Mouse (Mus musculus) heart, postnatal 0 days (tissue): Measurements from ENCODE around the gene Nsun4. TPM values are rescaled to one million over a fixed set of nuclear protein-coding genes. Genes with fewer than 3 reads are reported as not detected.

Source experiments
- ATAC-seq: fragments of 200-750 bp; cut with Nextera tagmentation; 2 replicates; pipeline ENCODE4 v1.8.0; 2017; ENCODE audit warnings: low read depth, moderate number of reproducible peaks, moderate library complexity; ENCODE audit not compliant: insufficient read depth
- DNase-seq: peaks from one replicate; pipeline ENCODE4 v3.0.0-alpha.2; 2016; ENCODE audit warnings: low spot score
- H3K27ac ChIP-seq: fragments of 300-500 bp; sonication (generic); 2 replicates; pipeline ENCODE4 v1.5.1; 2014; ENCODE audit warnings: low read depth, mild to moderate bottlenecking
- H3K27me3 ChIP-seq: fragments of 300-500 bp; sonication (generic); 2 replicates; pipeline ENCODE4 v1.6.1; 2014; ENCODE audit warnings: low read length, mixed read lengths; ENCODE audit not compliant: control insufficient read depth, insufficient read depth
- H3K36me3 ChIP-seq: fragments of 300-500 bp; sonication (generic); replicated peaks from 2 replicates; pipeline ENCODE4 v1.6.1; 2014; ENCODE audit warnings: low read length, mixed read lengths; ENCODE audit not compliant: control insufficient read depth, insufficient read depth
- H3K4me1 ChIP-seq: fragments of 300-500 bp; sonication (generic); 2 replicates; pipeline ENCODE4 v1.6.1; 2014; ENCODE audit warnings: antibody characterized with exemption; ENCODE audit not compliant: control insufficient read depth, insufficient read depth
- H3K4me2 ChIP-seq: fragments of 300-500 bp; sonication (generic); 2 replicates; pipeline ENCODE4 v1.6.1; 2014; ENCODE audit warnings: low read depth, mild to moderate bottlenecking, low read length, moderate library complexity
- H3K4me3 ChIP-seq: fragments of 300-500 bp; sonication (generic); 2 replicates; pipeline ENCODE4 v1.5.1; 2014; ENCODE audit warnings: low read depth, low read length
- H3K9ac ChIP-seq: fragments of 300-500 bp; sonication (generic); replicated peaks from 2 replicates; pipeline ENCODE4 v1.6.1; 2014; ENCODE audit warnings: low read depth, low read length, mixed read lengths
- H3K9me3 ChIP-seq: fragments of 300-500 bp; sonication (generic); replicated peaks from 2 replicates; pipeline ENCODE4 v1.6.1; 2016; ENCODE audit warnings: low read length; ENCODE audit not compliant: control insufficient read depth
- CTCF ChIP-seq: IDR thresholded peaks from 2 replicates; pipeline ENCODE4 v1.5.1; 2016; ENCODE audit warnings: antibody characterized with exemption, control low read depth, low read depth
- EP300 ChIP-seq: IDR thresholded peaks from 2 replicates; pipeline ENCODE4 v1.6.1; 2016; ENCODE audit warnings: antibody characterized with exemption, low read depth
- WGBS: fragments of 180-500 bp; shearing (Covaris S2); extraction: QIAGEN DNeasy Blood & Tissue Kit; methylation state at CpG from one replicate; pipeline ENCODE4 v1.1.7; 2014; 5-methylcytosine and 5-hydroxymethylcytosine counted together
- polyA plus RNA-seq: library from polyadenylated mRNA; unstranded; fragments of >200 nt; fragmentation: Nextera tagmentation; extraction: Ambion mirVana; gene quantifications from 2 replicates; pipeline ENCODE4 v1.2.1, GENCODE M21; 2015
- total RNA-seq: library from RNA; depleted of rRNA; stranded (reverse); fragments of >200 nt; gene quantifications from 2 replicates; pipeline ENCODE4 v1.2.3, GENCODE M21; 2014; ENCODE audit warnings: low replicate concordance

Gene Nsun4
- total and polyA plus RNA-seq, 2 experiments from 2014 or later: 33.9 to 43.5 TPM

DNA sequence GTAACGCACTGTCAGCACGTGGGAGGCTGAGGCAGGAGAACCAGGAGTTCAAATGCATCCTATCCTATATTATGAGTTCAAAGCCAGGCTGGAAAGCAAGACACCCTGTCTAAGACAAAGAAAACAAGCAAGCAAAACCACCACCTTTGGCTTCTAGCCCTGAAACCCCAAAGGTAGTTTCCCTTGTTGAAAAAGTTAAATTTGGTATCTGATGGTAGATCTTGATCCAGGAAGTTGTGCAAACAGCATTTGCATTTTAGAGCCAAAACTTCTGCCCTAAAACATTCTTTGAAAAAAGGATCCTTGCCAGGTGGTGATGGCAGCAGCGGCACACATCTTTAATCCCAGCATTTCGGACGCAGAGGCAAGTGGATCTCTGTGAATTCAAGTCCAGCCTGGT, 38.2 kb downstream of the Nsun4 start:
- DNase-seq (no peak), ATAC-seq (no peak)
- H3K36me3 ChIP-seq: no peaks in the 10 kb centered on the region
- H3K9ac ChIP-seq: no peak overlapping the region
- H3K27ac ChIP-seq: no peak overlapping the region
- peaks cover 48% of the 10 kb centered on the region for H3K27me3 ChIP-seq
- H3K9me3 ChIP-seq: no peaks in the 10 kb centered on the region
- H3K4me3 ChIP-seq: no peak overlapping the region
- 74% methylated on average over 5 of the region's 5 CpGs for WGBS
- H3K4me2 ChIP-seq: no peak overlapping the region
- no peak for TF ChIP-seq EP300
- TF ChIP-seq CTCF: no peak
- H3K4me1 ChIP-seq: peaks cover 6% of the 10 kb centered on the region; the same call in 1 of the 2 replicates

DNA sequence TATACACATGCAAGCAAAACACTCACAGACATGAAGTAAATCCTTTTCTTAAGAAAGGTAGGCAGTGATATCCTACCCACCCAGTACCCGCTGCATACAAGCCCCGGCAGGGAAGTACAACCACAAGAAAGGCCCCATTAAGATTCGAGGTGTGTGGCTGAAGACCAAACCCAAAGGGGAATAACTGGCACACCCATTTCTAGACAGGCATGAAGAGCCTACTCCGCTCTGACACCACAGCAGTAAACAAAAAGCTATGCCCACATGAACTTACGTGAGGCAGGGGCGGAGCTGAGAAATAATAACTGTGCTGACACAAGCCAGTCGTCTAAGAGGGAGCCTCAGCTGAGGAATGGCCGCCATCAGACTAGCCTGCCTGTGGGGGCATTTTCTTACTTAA, 43.5 kb downstream of the Nsun4 start:
- Histone ChIP-seq H3K27me3 (peaks cover 12% of the 10 kb centered on the region), H3K4me3 (no peak overlapping the region), H3K36me3 (no peaks in the 10 kb centered on the region), H3K4me1 (no peaks in the 10 kb centered on the region), H3K4me2 (no peak overlapping the region), H3K9me3 (no peaks in the 10 kb centered on the region), H3K27ac (no peak overlapping the region), H3K9ac (no peak overlapping the region)
- 66% methylated on average over 8 of the region's 8 CpGs for WGBS
- DNase-seq (no peak), ATAC-seq (no peak)
- TF ChIP-seq EP300 (no peak), CTCF (no peak)

DNA sequence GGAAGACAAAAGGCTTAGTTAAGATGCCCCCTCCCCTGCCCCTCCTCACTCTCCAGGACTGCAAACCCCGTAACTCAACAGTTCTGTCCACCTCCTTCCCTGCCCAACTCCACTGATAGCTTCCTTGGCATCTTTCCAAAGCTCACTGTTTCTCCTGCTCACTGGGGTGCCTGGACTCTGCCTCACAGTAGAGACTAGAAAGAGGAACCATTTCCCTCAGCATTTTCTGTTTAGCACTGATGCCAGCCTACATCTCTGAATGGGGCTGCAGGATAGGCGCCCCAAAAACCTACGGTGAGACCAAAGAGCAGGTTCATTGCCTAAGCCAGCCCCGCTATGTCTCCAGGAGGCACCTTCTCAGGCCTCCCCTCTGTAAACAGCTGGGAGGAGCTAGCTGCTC, 52.5 kb downstream of the Nsun4 start:
- no peak overlapping the region for H3K9ac ChIP-seq
- TF ChIP-seq EP300 (no peak), CTCF (no peak)
- no peaks in the 10 kb centered on the region for H3K4me1 ChIP-seq
- no peak for DNase-seq
- H3K27me3 ChIP-seq: 0 out of 2 replicates have a peak, but pooled peaks cover 7% of the 10 kb centered on the region
- WGBS: 54% methylated on average over 4 of the region's 4 CpGs
- no peaks in the 10 kb centered on the region for H3K36me3 ChIP-seq
- no peak overlapping the region for H3K4me3 ChIP-seq
- no peaks in the 10 kb centered on the region for H3K9me3 ChIP-seq
- ATAC-seq: no peak; the same call in 1 of the 2 replicates
- no peak overlapping the region for H3K4me2 ChIP-seq
- no peak overlapping the region for H3K27ac ChIP-seq

DNA sequence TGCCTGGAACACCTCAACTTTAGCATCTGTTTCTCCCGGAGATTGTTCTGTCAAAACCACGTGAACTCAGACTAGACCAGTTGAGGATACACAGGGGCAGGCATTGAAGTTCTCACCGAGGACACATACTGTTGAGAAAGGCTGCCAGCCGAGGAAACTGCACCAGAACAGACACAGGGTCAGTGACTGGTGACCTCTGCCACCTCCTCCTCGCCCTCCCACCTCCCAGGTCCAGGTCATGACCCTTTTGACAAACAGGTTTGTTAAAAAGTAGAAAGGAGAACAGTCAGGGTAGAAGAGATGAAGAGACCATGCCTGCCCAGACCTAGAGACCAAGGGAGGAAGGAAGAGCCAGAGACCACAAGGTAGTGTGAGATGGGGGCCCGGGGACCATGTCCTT, 53.0 kb downstream of the Nsun4 start:
- H3K36me3 ChIP-seq: no peaks in the 10 kb centered on the region
- DNase-seq: no peak
- 49% methylated on average over 6 of the region's 6 CpGs for WGBS

DNA sequence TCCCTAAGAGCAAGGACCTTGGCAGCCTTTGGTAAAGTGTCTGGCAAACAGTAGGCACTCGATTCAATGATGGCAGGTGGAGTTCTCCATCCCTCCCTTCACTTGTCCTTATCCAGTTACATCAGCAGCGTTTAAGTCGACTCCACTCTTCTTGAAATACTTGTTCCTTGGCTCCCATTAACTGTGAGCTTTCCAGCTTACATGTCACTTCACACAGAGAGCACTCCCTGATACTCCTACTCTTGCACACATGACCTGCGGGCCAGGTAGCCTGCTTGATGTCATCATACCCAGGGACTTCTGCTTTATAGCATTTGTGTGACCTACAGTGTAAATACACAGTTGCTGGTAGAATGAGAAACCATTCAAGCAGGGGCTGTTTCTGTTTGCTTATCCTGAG, 56.9 kb downstream of the Nsun4 start:
- TF ChIP-seq EP300: no peak
- TF ChIP-seq CTCF: no peak
- DNase-seq (no peak), ATAC-seq (no peak)
- no peak overlapping the region for H3K27ac ChIP-seq
- H3K9ac ChIP-seq: no peak overlapping the region
- no peaks in the 10 kb centered on the region for H3K36me3 ChIP-seq
- H3K4me3 ChIP-seq: no peak overlapping the region
- H3K4me1 ChIP-seq: no peaks in the 10 kb centered on the region
- H3K4me2 ChIP-seq: no peak overlapping the region
- 0 out of 2 replicates have a peak, but pooled peaks cover 7% of the 10 kb centered on the region for H3K27me3 ChIP-seq
- no peaks in the 10 kb centered on the region for H3K9me3 ChIP-seq
- WGBS: 68% methylated on average over 4 of the region's 4 CpGs

More for the DNA sequence above, 53.0 kb downstream of the Nsun4 start:
- no peak overlapping the region for H3K27ac ChIP-seq
- H3K9me3 ChIP-seq: no peaks in the 10 kb centered on the region
- ATAC-seq: no peak
- no peaks in the 10 kb centered on the region for H3K4me1 ChIP-seq
- H3K4me3 ChIP-seq: no peak overlapping the region
- no peak overlapping the region for H3K9ac ChIP-seq
- H3K4me2 ChIP-seq: no peak overlapping the region
- no peak for TF ChIP-seq CTCF
- TF ChIP-seq EP300: no peak
- H3K27me3 ChIP-seq: 0 out of 2 replicates have a peak, but pooled peaks cover 7% of the 10 kb centered on the region

DNA sequence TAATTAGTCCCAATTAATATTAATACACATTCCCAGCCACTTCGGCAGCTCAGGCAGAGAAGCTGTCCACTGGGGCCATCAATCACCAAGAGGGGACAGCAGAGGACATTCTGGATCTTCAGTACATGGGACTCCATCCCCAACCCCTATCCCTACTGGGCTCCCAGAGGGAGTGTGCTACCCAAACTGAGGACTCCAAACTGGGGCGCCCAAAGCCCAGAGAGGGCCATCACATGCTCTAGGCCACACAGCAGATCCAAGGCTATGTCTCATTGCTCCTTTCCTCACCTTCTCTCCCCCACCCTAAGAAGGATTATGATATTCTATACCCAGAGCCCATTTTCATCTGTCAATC, 58.3 kb downstream of the Nsun4 start:
- H3K27me3 ChIP-seq: 0 out of 2 replicates have a peak, but pooled peaks cover 7% of the 10 kb centered on the region
- no peaks in the 10 kb centered on the region for H3K36me3 ChIP-seq
- H3K4me1 ChIP-seq: no peaks in the 10 kb centered on the region
- no peak overlapping the region for H3K9ac ChIP-seq
- 72% methylated on average over 2 of the region's 2 CpGs for WGBS
- no peak overlapping the region for H3K4me2 ChIP-seq
- no peak for TF ChIP-seq EP300
- no peak for TF ChIP-seq CTCF
- no peak for DNase-seq
- no peak overlapping the region for H3K27ac ChIP-seq
- no peak for ATAC-seq
- H3K4me3 ChIP-seq: no peak overlapping the region
- H3K9me3 ChIP-seq: no peaks in the 10 kb centered on the region
